ENCODE assay signal across 8 mouse cellular contexts in genomic region chr11:76845275-76845980, GRCm38 (mm10). TPM values are rescaled to one million over a fixed set of nuclear protein-coding genes. Genes with fewer than 3 reads are reported as not detected.
DNase-seq lines count a peak whose midpoint lies in the region; ATAC-seq and TF ChIP-seq lines count a peak whose summit lies in the region.

No protein-coding gene starts in this region.

- H3K9ac ChIP-seq in heart, postnatal 0 days (replicated peaks; ENCODE audit: low read depth, low read length) = peak overlapping the region; percentile 82
- H3K9ac ChIP-seq in stomach, embryonic 14.5 days (replicated peaks; ENCODE audit: low read depth, low read length) = peak overlapping the region; percentile 87; the same call in 1 of the 2 replicates

- no peaks in the 10 kb centered on the region for H3K9me3 ChIP-seq in heart, postnatal 0 days (replicated peaks; ENCODE audit: control insufficient read depth, low read length)
- H3K9me3 ChIP-seq in stomach, embryonic 14.5 days (ENCODE audit: control insufficient read depth, low read depth, low read length) = no peaks in the 10 kb centered on the region

- no peaks in the 10 kb centered on the region for H3K27me3 ChIP-seq in heart, postnatal 0 days (ENCODE audit: control insufficient read depth, insufficient read depth, low read length)
- no peaks in the 10 kb centered on the region for H3K27me3 ChIP-seq in stomach, embryonic 14.5 days (ENCODE audit: control insufficient read depth, insufficient read depth, low read length)

- peak overlapping the region; percentile 91; the same call in 1 of the 2 replicates for H3K27ac ChIP-seq in heart, postnatal 0 days (ENCODE audit: low read depth)
- no peak overlapping the region for H3K27ac ChIP-seq in stomach, embryonic 14.5 days (ENCODE audit: low read length)

- peak; percentile 42 to 53 for DNase-seq in right cerebral cortex, adult 2 months (ENCODE audit: low spot score in 2 of 2)
- DNase-seq in right cerebral cortex, postnatal 25 days = no peak
- peak; percentile 56 for DNase-seq in c-Kit-positive CD71-negative TER-119-negative erythroid progenitor cells, embryonic 14.5 days (ENCODE audit: low read depth)
- peak; percentile 20 for DNase-seq in heart, postnatal 0 days (ENCODE audit: low spot score)
- peak; percentile 27 to 32 for DNase-seq in kidney, postnatal 36 days
- DNase-seq in gastrocnemius, adult 8-10 months (ENCODE audit: low spot score in 2 of 2) = no peak

- no peaks in the 10 kb centered on the region for H3K36me3 ChIP-seq in heart, postnatal 0 days (replicated peaks; ENCODE audit: control insufficient read depth, insufficient read depth, low read length)
- no peaks in the 10 kb centered on the region for H3K36me3 ChIP-seq in stomach, embryonic 14.5 days (ENCODE audit: control insufficient read depth, insufficient read depth, low read length)

- ATAC-seq in heart, postnatal 0 days (ENCODE audit: insufficient read depth, low read depth) = no peak
- peak; percentile 58 for ATAC-seq in megakaryocyte, adult 5-6 weeks (ENCODE audit: poor library complexity, severe bottlenecking)
- ATAC-seq in stomach, embryonic 14.5 days (ENCODE audit: insufficient number of reproducible peaks, insufficient read depth, low FRiP score, low read depth) = no peak

- 11% methylated on average over 15 of the region's 15 CpGs for WGBS in heart, postnatal 0 days
- WGBS in stomach, embryonic 14.5 days = 23% methylated on average over 15 of the region's 15 CpGs

- H3K4me2 ChIP-seq in heart, postnatal 0 days (ENCODE audit: low read depth, low read length) = peak overlapping the region; percentile 93
- H3K4me2 ChIP-seq in stomach, embryonic 14.5 days (replicated peaks; ENCODE audit: low read depth, low read length) = peak overlapping the region; percentile 97

- H3K4me1 ChIP-seq in heart, postnatal 0 days (ENCODE audit: control insufficient read depth, insufficient read depth) = peaks cover 27% of the 10 kb centered on the region
- peaks cover 20% of the 10 kb centered on the region for H3K4me1 ChIP-seq in stomach, embryonic 14.5 days (ENCODE audit: control insufficient read depth, insufficient read depth, low read length)

- TF ChIP-seq CTCF in heart, postnatal 0 days (IDR thresholded peaks at IDR 0.05; ENCODE audit: low read depth) = no peak

- H3K4me3 ChIP-seq in heart, postnatal 0 days (ENCODE audit: low read depth, low read length) = peak overlapping the region; percentile 84
- H3K4me3 ChIP-seq in stomach, embryonic 14.5 days (ENCODE audit: low read depth, low read length) = peak overlapping the region; percentile 79

- TF ChIP-seq EP300 in heart, postnatal 0 days (IDR thresholded peaks at IDR 0.05; ENCODE audit: low read depth) = no peak

RNA-seq across cellular contexts. Expression of gene Cpd, which starts 1.4 kb away (rescaled TPM):
- total RNA-seq in heart, postnatal 0 days (2014; rRNA removed; ENCODE audit: low replicate concordance) = 58.6 and 66.9 TPM in 2 replicates
- polyA plus RNA-seq in heart, postnatal 0 days (2015; fragmentation: Nextera tagmentation; extraction: Ambion mirVana) = 7.6 and 8.6 TPM in 2 replicates
- total RNA-seq in megakaryocyte, adult 5-6 weeks (2015) = 28.0 and 28.3 TPM in 2 replicates
- total RNA-seq in megakaryocyte, adult 5-6 weeks (2017) = 19.6 and 23.9 TPM in 2 replicates
- polyA plus RNA-seq in stomach, embryonic 14.5 days (2014; fragmentation: Nextera tagmentation; extraction: Ambion mirVana) = 21.1 and 24.3 TPM in 2 replicates
- 10 to 100 TPM; 26.9 to 31.3 (median 28.8) TPM for total RNA-seq in gastrocnemius, adult 8-10 months (2022)

RNA-seq across cellular contexts. Expression of gene Tmigd1, which starts 56.5 kb away (rescaled TPM):
- not detected in 2 replicates for total RNA-seq in heart, postnatal 0 days (2014; rRNA removed; ENCODE audit: low replicate concordance)
- 0.41 and 0.56 TPM in 2 replicates for polyA plus RNA-seq in heart, postnatal 0 days (2015; fragmentation: Nextera tagmentation; extraction: Ambion mirVana)
- total RNA-seq in megakaryocyte, adult 5-6 weeks (2015) = not detected in 2 replicates
- total RNA-seq in megakaryocyte, adult 5-6 weeks (2017) = not detected in 2 replicates
- not detected in 2 replicates for polyA plus RNA-seq in stomach, embryonic 14.5 days (2014; fragmentation: Nextera tagmentation; extraction: Ambion mirVana)
- not detected for total RNA-seq in gastrocnemius, adult 8-10 months (2022)

Comparison
In these comparisons a context has a peak if more than half of its experiments do, and no peak if none do; other contexts are left out.
1. DNase-seq: peak in right cerebral cortex, adult 2 months (2 of 2), c-Kit-positive CD71-negative TER-119-negative erythroid progenitor cells, embryonic 14.5 days (single experiment), heart, postnatal 0 days (single experiment) and kidney, postnatal 36 days (2 of 2); none in right cerebral cortex, postnatal 25 days (single experiment) and gastrocnemius, adult 8-10 months (0 of 2).